Mouse (Mus musculus): ENCODE results near the gene Dnaaf2.

DNA sequence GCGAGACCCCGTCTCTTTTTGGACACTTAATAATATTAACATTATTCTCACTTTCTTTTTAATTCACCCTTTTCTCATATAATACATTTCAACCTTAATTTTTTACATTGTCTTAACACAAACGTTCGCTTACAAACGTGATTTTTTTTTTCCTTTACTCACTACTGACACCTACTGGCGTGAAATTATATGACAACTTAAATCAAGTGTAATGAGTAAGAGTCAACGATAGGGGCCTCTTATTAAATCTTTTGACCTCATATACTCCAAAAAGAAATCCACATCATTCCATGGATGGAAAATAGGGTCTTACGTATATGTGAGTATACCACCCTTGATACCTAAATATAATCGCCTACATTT lies 38.7 kb downstream of the Dnaaf2 start:
- TF ChIP-seq POLR2A (IDR thresholded peaks at IDR 0.05; ENCODE audit: extremely low read depth, insufficient read depth, low read length), result no peak
- no peak for TF ChIP-seq CTCF (IDR thresholded peaks at IDR 0.05; ENCODE audit: extremely low read depth, insufficient read depth, low read length)
